Mouse (Mus musculus) natural killer cell, adult 2 months (primary cell): ENCODE measurements around the gene Gcnt2.
"Not testable (repeated sequence)": the region's sequence is repeated elsewhere in the genome, so short reads cannot be mapped to it uniquely, and the experiment has no call there.

ENCODE experiments used
- DNase-seq, 2 experiments: peaks; one replicate each; pipeline ENCODE4 v3.0.0; 2022; ENCODE audit warnings: low spot score in 2 of 2

The Gcnt2 gene

GRCm38 (mm10) chr13:40874021-40874420 lies 14.5 kb downstream of the Gcnt2 start:
- DNase-seq, result no peak

GRCm38 (mm10) chr13:40875415-40875814 lies 15.9 kb downstream of the Gcnt2 start:
- no peak for DNase-seq

GRCm38 (mm10) chr13:40877589-40877988 lies 18.0 kb downstream of the Gcnt2 start:
- no peak for DNase-seq

- DNase-seq, result no peak
Measured at GRCm38 (mm10) chr13:40880557-40880956, 21.0 kb downstream of the Gcnt2 start.

GRCm38 (mm10) chr13:40882606-40883005 lies 23.1 kb downstream of the Gcnt2 start:
- no peak for DNase-seq

GRCm38 (mm10) chr13:40883903-40884302 lies 24.3 kb downstream of the Gcnt2 start:
- DNase-seq, result no peak

- no peak for DNase-seq
Measured at GRCm38 (mm10) chr13:40884878-40885277, 25.3 kb downstream of the Gcnt2 start.

- no peak for DNase-seq
Measured at GRCm38 (mm10) chr13:40885935-40886642, 26.5 kb downstream of the Gcnt2 start.

- DNase-seq, result no peak
Measured at GRCm38 (mm10) chr13:40886643-40887381, 27.3 kb downstream of the Gcnt2 start.

GRCm38 (mm10) chr13:40890595-40890994 lies 31.0 kb downstream of the Gcnt2 start:
- no peak for DNase-seq

- not testable (repeated sequence) for DNase-seq
Measured at GRCm38 (mm10) chr13:40891369-40891768, 31.8 kb downstream of the Gcnt2 start.

- no peak for DNase-seq
Measured at GRCm38 (mm10) chr13:40892043-40892442, 32.5 kb downstream of the Gcnt2 start.

GRCm38 (mm10) chr13:40892547-40892946 lies 33.0 kb downstream of the Gcnt2 start:
- DNase-seq, result no peak

- no peak for DNase-seq
Measured at GRCm38 (mm10) chr13:40893573-40893972, 34.0 kb downstream of the Gcnt2 start.

- not testable (repeated sequence) for DNase-seq
Measured at GRCm38 (mm10) chr13:40898049-40898690, 38.6 kb downstream of the Gcnt2 start.

GRCm38 (mm10) chr13:40898698-40899097 lies 39.1 kb downstream of the Gcnt2 start:
- no peak for DNase-seq

- no peak for DNase-seq
Measured at GRCm38 (mm10) chr13:40899349-40899993, 39.9 kb downstream of the Gcnt2 start.

GRCm38 (mm10) chr13:40899994-40900970 lies 40.7 kb downstream of the Gcnt2 start:
- DNase-seq, result no peak

GRCm38 (mm10) chr13:40901263-40901662 lies 41.7 kb downstream of the Gcnt2 start:
- no peak for DNase-seq

- DNase-seq, result no peak
Measured at GRCm38 (mm10) chr13:40901831-40902459, 42.4 kb downstream of the Gcnt2 start.
